Mouse (Mus musculus): ENCODE data around the gene Slc38a10.
A peak's percentile ranks its signal among the peaks of the same experiment; 100 is the strongest.

Gene Slc38a10

GRCm38 (mm10) chr11:120098588-120099511 is 52.3 kb downstream of the Slc38a10 start, which contains the start of the genes Tepsin and Ndufaf8:
TSS of gene Tepsin (minus strand) at chr11:120098731.
TSS of gene Ndufaf8 (plus strand) at chr11:120098928.
- DNase-seq, result peak; percentile 96 to 100

DNA sequence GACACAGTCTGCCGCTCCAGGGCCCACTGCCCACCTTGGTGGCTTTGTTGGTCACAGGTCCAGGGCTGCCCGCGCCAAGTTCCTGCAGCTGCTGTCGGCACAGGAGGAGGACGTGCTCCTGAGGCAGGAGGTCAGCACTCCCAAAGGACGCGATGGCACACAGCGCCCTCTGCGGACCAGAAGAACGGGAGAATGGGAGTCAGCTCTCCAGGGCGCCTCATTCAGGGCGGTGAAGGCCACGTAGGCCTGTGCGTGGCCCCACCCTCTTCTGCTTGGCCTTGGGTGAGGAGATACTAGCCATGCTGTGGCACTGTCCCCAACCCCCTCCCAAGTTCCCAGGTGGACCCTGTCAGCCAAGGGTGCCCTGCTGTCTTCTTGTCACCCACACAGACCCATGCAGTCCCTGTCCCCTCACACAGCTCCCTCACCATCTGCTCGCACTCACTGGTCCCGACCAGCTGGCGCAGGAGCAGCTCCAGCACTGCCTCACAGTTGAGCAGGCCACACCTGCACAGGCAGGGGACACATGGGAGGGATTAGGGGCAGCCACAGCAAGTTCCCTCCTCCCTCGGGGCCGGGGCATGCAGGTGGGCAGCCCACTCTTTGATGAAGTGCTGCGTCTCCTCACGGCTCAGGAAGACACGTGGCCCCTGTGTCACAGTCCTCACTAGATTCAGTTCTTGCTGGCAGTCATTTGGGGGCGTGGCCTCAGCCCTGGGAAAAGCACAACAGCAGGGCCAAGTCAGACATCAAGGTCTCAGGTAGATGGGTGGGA is 58.1 kb downstream of the Slc38a10 start:
- DNase-seq, result peak in 1 of 2 experiments; percentile 51

DNA sequence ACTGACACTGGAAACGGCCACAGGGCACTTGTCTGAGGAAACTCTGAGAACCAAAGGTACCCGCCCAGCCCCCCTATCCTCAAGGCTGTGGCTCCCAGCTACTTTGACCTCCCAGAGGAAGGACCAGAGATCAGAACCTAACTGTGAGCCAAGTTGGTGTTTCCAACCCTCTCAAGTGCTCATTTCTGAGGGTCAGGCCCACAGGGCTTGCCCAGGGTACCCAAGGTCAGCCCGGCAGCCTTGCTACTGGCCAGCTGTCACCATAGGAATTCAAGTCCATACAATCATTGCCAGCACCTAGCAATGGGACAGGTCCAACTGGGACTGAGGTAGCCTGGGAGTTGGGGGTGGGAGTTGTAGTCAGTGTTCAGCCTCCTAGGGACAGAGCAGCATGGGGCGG is 60.5 kb downstream of the Slc38a10 start:
- no peak for DNase-seq

DNA sequence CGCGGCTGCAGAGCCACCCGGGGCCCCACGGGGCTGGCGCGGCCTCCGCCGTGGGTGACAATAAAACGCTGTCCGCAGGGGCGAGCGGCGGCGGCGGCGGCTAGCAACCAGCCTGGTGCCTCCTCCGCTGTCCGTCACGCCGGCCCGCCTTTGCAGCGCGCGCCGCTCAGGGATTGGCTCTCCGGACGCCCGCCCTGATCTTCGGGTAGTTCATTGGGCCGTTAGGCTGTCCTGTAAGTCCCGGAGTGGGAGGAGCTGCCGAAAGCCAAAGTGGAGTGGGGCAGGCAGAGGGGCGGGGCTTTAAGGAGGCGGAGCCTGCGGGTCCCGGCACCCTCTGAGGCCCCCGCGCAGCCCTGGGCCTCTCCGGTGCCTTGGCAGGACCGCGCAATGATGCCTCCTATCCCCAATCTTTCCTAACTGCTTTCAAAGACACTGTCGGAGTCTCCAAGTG is 64.4 kb downstream of the Slc38a10 start, which contains the start of gene Cep131:
Cep131 (minus strand) TSS at position 126 of the 451 bp plus-strand sequence.
- peak; percentile 97 to 98 for DNase-seq

DNA sequence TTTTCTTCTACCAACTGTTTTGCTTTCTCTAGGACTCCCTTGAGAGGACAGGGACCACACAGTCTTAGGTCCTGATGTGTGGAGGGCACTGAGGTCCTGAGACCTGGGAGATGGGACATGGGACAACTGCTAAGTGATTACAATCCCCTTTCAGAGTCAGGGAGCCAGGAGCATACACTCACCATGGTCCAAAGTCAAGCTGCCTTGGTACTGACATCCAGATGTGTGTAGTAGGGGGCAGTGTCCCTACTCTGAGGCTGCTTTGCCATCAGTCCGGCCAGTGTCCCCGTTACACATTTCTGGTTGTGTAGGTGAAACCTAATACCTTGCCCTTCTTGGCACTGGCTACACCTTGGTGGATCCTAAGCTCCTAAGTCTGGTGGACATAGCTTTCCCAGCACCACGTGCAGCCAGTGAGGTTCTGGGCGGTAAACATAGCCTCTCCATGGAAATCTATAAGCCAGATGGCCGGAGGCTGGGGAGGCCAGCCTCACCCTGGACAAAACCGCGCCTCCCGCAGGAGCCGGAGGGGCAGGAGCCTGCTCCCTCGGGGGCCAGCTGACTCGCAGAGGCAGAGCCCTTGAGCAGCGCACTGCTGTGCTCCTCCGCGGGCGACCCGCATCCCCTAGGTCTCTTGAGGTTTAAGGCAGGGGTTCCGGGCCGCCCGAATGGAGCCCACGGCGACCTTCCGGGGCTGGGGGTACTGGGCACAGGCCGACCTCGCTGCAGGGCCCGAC is 65.1 kb downstream of the Slc38a10 start:
- DNase-seq, result peak; percentile 78

DNA sequence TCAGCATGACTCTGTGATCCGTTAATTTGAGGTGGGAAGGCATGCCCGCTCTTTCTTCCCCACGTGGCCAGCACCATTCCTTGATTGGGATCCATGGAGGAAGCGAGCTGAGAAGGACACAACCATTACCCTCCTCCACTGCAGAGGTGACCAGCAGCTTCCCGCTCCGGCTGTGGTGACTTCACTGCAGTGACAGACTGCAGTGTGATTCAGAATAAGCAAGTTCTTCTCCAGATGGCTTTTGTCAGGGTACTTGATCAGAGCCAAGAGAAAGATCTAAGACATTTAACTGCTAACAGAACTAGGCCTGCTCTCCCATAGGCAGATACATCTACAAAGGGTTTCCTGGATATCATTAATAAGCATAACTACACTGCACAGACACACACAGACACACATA is 70.9 kb downstream of the Slc38a10 start:
- no peak for DNase-seq

- DNase-seq, result no peak
Observed at GRCm38 (mm10) chr11:120076191-120076590, 75.0 kb downstream of the Slc38a10 start.

GRCm38 (mm10) chr11:120072986-120073647 is 78.0 kb downstream of the Slc38a10 start:
- no peak for DNase-seq

- DNase-seq, result no peak
Observed at GRCm38 (mm10) chr11:120071731-120072320, 79.3 kb downstream of the Slc38a10 start.

DNA sequence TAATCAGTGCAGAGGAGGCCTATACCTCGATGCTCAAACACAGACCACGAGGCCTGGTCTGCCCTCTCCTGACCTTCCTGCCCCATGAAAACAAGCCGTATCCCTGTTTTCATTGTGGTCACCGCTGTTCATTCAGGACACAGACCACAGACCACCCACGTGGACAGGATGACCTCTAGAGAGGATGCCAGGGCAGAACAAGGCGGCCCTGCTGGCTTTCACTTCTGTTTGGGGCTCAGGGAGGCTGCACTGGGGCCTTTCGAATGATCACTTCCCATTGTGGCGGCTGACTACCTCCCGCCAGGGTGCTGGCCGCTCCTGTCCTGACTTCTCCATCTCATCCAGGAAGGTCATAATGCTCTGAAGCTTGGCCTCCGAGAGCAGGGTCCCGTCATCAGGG is 80.1 kb downstream of the Slc38a10 start:
- no peak for DNase-seq

GRCm38 (mm10) chr11:120070286-120070930 is 80.7 kb downstream of the Slc38a10 start:
- DNase-seq, result no peak

DNA sequence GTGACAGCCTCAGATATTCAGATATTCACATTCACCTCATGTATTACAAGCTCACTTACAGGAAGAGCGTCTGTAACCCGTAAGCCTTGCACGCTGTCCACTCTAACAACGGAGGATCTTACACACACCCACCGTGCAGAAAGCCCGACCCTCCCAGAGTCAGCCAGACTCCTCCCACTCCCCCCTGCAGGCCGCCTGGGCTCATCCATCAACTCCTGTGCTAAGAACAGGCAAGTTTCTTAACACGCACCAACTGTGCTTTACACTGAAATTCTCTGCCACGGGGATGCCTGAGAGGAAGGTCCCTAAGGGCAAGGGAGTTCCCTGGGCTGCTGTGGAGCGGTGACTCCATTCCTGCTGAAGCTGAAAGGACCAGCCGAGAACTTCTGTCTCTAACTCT is 81.9 kb downstream of the Slc38a10 start:
- no peak for DNase-seq

DNA sequence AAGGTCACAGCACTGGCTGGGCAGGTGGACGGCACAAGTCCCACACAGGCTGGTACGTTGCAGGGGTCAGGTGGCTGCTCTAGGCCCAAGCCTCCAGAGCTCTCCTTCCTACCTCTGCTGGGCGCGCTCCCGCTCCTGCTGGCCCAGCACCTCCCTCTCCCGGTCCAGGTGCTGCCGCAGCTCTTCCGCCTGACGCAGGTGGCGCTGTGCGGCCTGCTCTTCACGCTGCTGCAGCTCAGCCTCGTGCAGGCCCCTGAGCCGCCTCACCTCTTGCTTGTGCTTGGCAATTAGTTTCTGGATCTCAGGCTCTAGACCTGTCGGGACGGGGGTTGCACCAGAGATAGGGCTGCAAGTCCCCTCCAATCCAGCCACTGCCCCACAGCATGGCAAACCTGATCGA is 83.3 kb downstream of the Slc38a10 start:
- DNase-seq, result peak; percentile 24 to 58

GRCm38 (mm10) chr11:120065291-120065690 is 85.9 kb downstream of the Slc38a10 start:
- DNase-seq, result peak; percentile 78 to 86

DNA sequence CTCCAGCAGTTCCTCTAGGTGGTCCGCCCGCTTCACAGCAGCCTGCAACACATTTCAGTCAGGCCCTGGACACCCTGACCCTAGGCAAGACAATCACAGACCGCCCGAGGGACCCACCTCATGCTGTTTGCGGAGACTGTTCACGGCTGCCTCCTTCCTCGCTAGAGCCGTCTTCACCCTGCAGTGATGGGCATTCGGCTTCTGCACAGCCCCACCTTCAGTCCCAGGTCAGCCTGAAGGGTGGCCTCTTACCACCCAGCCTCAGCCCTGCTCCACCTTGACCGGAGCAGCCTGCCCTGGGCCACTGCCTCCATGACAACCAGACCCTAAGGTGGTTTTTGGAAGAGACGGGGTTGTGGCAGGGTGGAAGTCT is 86.5 kb downstream of the Slc38a10 start:
- peak in 1 of 2 experiments; percentile 20 for DNase-seq

- no peak for DNase-seq
Observed at GRCm38 (mm10) chr11:120064006-120064667, 87.0 kb downstream of the Slc38a10 start.

DNA sequence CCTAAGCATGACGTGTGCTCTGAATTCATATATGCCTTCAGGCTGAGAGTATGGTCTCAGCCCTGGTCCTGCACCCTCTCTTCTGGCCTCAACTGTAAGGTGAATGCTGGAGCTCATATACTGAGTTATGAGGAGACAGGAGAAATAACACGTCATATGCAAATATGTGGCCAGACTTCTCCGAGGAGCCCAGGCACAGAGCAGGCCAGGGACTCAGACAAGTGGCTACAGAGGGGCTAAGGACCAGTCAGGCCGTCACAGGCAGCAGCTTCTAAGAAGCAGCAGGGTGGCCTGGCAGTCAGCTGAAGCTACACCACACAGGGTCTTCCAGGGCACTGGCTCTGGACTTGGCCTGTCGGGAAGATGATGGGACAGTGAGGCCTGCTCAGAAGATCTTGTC is 87.8 kb downstream of the Slc38a10 start:
- DNase-seq, result peak in 1 of 2 experiments; percentile 5

GRCm38 (mm10) chr11:120060634-120061033 is 90.5 kb downstream of the Slc38a10 start:
- DNase-seq, result peak in 1 of 2 experiments; percentile 49

DNA sequence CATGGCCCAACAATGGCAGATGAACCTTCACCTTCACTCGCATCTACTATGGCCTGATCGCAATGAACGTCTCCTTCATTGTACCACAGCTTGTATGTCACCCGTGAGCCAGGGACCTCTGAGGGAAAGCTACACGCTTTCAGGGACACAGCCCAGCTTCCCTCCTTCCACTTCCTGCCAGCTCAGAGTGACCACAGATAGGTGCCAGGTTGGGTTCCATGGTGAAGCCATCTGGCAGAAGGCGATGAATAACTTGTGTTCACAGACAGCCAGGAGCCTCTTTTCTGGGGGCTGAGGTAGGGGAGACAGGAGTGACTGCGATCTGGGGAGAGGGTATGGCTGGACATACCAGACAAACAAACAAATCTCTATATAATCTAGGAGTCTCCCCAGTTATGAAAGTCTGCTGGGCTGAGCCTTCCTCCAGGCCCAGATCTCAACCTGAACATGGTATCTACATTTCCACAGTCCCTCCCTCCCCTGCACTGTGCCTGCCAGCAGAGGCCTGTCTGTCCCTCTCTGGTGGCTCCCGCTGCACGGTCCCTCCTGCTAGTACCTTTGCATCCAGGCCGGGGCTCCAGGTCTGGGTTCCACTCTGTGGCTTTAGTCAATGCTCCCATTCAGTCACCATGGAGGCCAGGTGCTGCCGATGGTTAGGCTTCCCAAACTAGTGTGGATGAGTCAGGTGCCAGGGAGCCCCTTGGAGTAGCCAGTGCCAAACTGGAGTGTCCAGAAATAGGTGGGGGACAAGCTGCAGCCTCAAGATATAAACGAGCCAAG is 95.0 kb downstream of the Slc38a10 start:
- peak; percentile 66 to 68 for DNase-seq

Data from cerebellum, postnatal 25 days (tissue).